11 mouse cellular contexts compared by ENCODE assay signal in the genomic region with DNA sequence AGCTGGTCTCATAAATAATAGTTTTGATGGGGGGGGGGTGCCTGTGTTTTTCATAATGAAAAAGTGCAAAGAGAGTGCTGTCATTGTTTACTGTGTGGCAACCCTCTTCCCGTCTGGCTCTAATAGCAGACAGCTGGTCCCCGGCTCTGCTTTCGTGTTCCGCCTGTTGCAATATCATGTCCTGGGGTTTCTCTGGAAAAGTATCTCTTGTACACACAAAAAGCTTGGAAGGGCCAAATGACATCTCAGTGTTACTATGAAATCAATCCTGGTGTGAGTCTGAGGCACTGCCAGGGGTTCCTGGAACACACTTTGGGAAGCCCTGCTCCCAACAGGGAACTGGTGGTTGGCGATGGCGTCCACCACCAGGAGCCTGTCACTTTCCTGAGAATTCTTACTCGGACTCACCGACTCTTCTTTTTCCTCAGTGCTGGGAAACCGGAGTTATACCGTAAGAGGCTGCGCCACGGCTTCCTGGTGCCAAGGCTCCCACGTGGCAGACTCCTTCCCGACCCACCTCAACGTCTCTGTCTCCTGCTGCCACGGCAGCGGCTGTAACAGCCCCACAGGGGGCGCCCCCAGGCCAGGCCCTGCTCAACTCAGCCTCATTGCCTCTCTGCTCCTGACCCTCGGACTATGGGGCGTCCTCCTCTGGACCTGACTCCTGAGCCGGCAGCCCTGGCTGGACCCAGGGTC. TPM values are rescaled to one million over a fixed set of nuclear protein-coding genes. Genes with fewer than 3 reads are reported as not detected.
DNase-seq lines count a peak whose midpoint lies in the region; ATAC-seq and TF ChIP-seq lines count a peak whose summit lies in the region.
"Had no signal": no experiment of that assay in that cellular context is flagged by ENCODE, and none has a peak within 500 bp of the region (broad histone marks: within the 10 kb centered on the region; RNA-seq: fewer than 3 reads in every experiment).

No protein-coding gene starts in this region.

- peak; percentile 47 to 55 for DNase-seq in cerebellum, adult 2 months
- DNase-seq in cerebellum, postnatal 4 days (ENCODE audit: low spot score in 2 of 2) = no peak
- peak; percentile 63 for DNase-seq in left cerebral cortex, postnatal 4 days
- no peak for DNase-seq in left cerebral cortex, adult 18-20 months (ENCODE audit: low spot score in 2 of 2)
- DNase-seq in limb, embryonic 14.5 days (ENCODE audit: low spot score) = no peak
- no peak for DNase-seq in urinary bladder, adult 2 months (ENCODE audit: low spot score)
- no peak for DNase-seq in thymus, postnatal 10 days (ENCODE audit: low spot score in 2 of 2)

- H3K9me3 ChIP-seq in embryonic facial prominence, embryonic 15.5 days (replicated peaks) = no peaks in the 10 kb centered on the region
- H3K9me3 ChIP-seq in limb, embryonic 14.5 days (ENCODE audit: control insufficient read depth, low read length) = no peaks in the 10 kb centered on the region

- H3K27me3 ChIP-seq in cerebellum, adult 2 months (ENCODE audit: control insufficient read depth, insufficient read depth, low read length) = no peaks in the 10 kb centered on the region
- no peaks in the 10 kb centered on the region for H3K27me3 ChIP-seq in embryonic facial prominence, embryonic 15.5 days
- H3K27me3 ChIP-seq in limb, embryonic 14.5 days (ENCODE audit: control insufficient read depth, insufficient read depth, low read length) = no peaks in the 10 kb centered on the region

- H3K4me2 ChIP-seq in embryonic facial prominence, embryonic 15.5 days (replicated peaks) = peak overlapping the region; percentile 35
- H3K4me2 ChIP-seq in limb, embryonic 14.5 days (replicated peaks; ENCODE audit: low read depth, low read length, severe bottlenecking) = 0 out of 2 replicates have a peak overlapping the region, but pooled peaks have one; percentile 2
- H3K4me2 ChIP-seq: limb, embryonic 12.5 days had no signal

- H3K4me3 ChIP-seq in cerebellum, adult 2 months (replicated peaks; ENCODE audit: insufficient read depth, low read depth, low read length) = no peak overlapping the region
- peak overlapping the region; percentile 4; the same call in 1 of the 2 replicates for H3K4me3 ChIP-seq in embryonic facial prominence, embryonic 15.5 days (replicated peaks)
- no peak overlapping the region for H3K4me3 ChIP-seq in limb, embryonic 14.5 days (replicated peaks; ENCODE audit: low read length)
- H3K4me3 ChIP-seq: limb, embryonic 12.5 days had no signal

- no peaks in the 10 kb centered on the region for H3K36me3 ChIP-seq in embryonic facial prominence, embryonic 15.5 days
- H3K36me3 ChIP-seq in limb, embryonic 14.5 days (ENCODE audit: control insufficient read depth, insufficient read depth, low read length) = no peaks in the 10 kb centered on the region
- H3K36me3 ChIP-seq: limb, embryonic 12.5 days had no signal

- no peak; the same call in 1 of the 2 replicates for ATAC-seq in embryonic facial prominence, embryonic 15.5 days (ENCODE audit: insufficient number of reproducible peaks, low FRiP score, low TSS enrichment, low read depth)
- ATAC-seq in limb, embryonic 14.5 days (ENCODE audit: low FRiP score, low read depth) = no peak

- H3K9ac ChIP-seq in embryonic facial prominence, embryonic 15.5 days = no peak overlapping the region
- H3K9ac ChIP-seq in limb, embryonic 14.5 days (ENCODE audit: low read depth, low read length, severe bottlenecking) = no peak overlapping the region
- H3K9ac ChIP-seq: limb, embryonic 12.5 days had no signal

- no peak overlapping the region for H3K27ac ChIP-seq in cerebellum, adult 2 months (ENCODE audit: insufficient read depth, low read length)
- peak overlapping the region; percentile 60 for H3K27ac ChIP-seq in embryonic facial prominence, embryonic 15.5 days (replicated peaks)
- H3K27ac ChIP-seq in limb, embryonic 14.5 days (replicated peaks; ENCODE audit: low read depth, low read length) = no peak overlapping the region
- H3K27ac ChIP-seq: limb, embryonic 12.5 days had no signal

- intact Hi-C loops in left cerebral cortex, postnatal 4 days (cut with DNase I) = no loop called here

- TF ChIP-seq POLR2A in cerebellum, adult 2 months (IDR thresholded peaks at IDR 0.05; ENCODE audit: borderline replicate concordance, insufficient read depth, low read length) = no peak
- no peak for TF ChIP-seq POLR2A in limb, embryonic 14.5 days (IDR thresholded peaks at IDR 0.05; ENCODE audit: borderline replicate concordance, extremely low read depth, insufficient read depth, insufficient read length)

- 10% methylated on average over 21 of the region's 21 CpGs for WGBS in cerebellum, adult 2 months
- WGBS in embryonic facial prominence, embryonic 15.5 days = 20% methylated on average over 21 of the region's 21 CpGs
- WGBS in limb, embryonic 14.5 days = 40% methylated on average over 20 of the region's 21 CpGs

- TF ChIP-seq CTCF in cerebellum, adult 2 months (IDR thresholded peaks at IDR 0.05; ENCODE audit: borderline replicate concordance, insufficient read depth, low read depth, low read length) = no peak; the same call in 1 of the 2 replicates

- peaks cover 22% of the 10 kb centered on the region for H3K4me1 ChIP-seq in cerebellum, adult 2 months (ENCODE audit: control insufficient read depth, insufficient read depth, low read length)
- peaks cover 10% of the 10 kb centered on the region for H3K4me1 ChIP-seq in embryonic facial prominence, embryonic 15.5 days
- H3K4me1 ChIP-seq in limb, embryonic 14.5 days (ENCODE audit: control insufficient read depth, insufficient read depth, low read length) = no peaks in the 10 kb centered on the region
- H3K4me1 ChIP-seq: limb, embryonic 12.5 days had no signal

RNA-seq across cellular contexts. Expression of a gene that starts 6.9 kb away (rescaled TPM):
- polyA plus RNA-seq in cerebellum, adult 2 months (2012; rRNA removed) = 285 and 312 TPM in 2 replicates
- total RNA-seq in left cerebral cortex, postnatal 4 days (2021) = 100 to 1,000 TPM; 332 to 353 TPM
- 100 to 1,000 TPM; 207 to 219 TPM for total RNA-seq in left cerebral cortex, adult 18-20 months (2021)
- 7.5 and 8.0 TPM in 2 replicates for polyA plus RNA-seq in embryonic facial prominence, embryonic 15.5 days (2015; fragmentation: Nextera tagmentation; extraction: Ambion mirVana)
- polyA plus RNA-seq in limb, embryonic 14.5 days (2012; rRNA removed) = 19.5 and 21.1 TPM in 2 replicates
- polyA plus RNA-seq in limb, embryonic 14.5 days (2014; fragmentation: Nextera tagmentation; extraction: Ambion mirVana) = 1.7 and 2.1 TPM in 2 replicates
- 10.0 and 19.2 TPM in 2 replicates for polyA plus RNA-seq in urinary bladder, adult 2 months (2012; rRNA removed)
- total RNA-seq: neutrophil, adult 5-6 weeks had no signal

RNA-seq across cellular contexts. Expression of a gene that starts 12.7 kb away (rescaled TPM):
- polyA plus RNA-seq in cerebellum, adult 2 months (2012; rRNA removed) = 0.79 and 0.97 TPM in 2 replicates
- 1 to 10 TPM; 1.0 to 1.2 TPM for total RNA-seq in left cerebral cortex, postnatal 4 days (2021)
- 1 to 10 TPM in 1 of 2 experiments, under 1 TPM in 1; 0.59 to 1.5 TPM for total RNA-seq in left cerebral cortex, adult 18-20 months (2021)
- 8.8 and 12.6 TPM in 2 replicates for polyA plus RNA-seq in embryonic facial prominence, embryonic 15.5 days (2015; fragmentation: Nextera tagmentation; extraction: Ambion mirVana)
- 8.3 and 8.4 TPM in 2 replicates for polyA plus RNA-seq in limb, embryonic 14.5 days (2012; rRNA removed)
- polyA plus RNA-seq in limb, embryonic 14.5 days (2014; fragmentation: Nextera tagmentation; extraction: Ambion mirVana) = 3.9 and 7.5 TPM in 2 replicates
- 18.8 and 28.9 TPM in 2 replicates for polyA plus RNA-seq in urinary bladder, adult 2 months (2012; rRNA removed)
- polyA plus RNA-seq: testis, adult 2 months had no signal

RNA-seq across cellular contexts. Expression of a gene that starts 22.9 kb away (rescaled TPM):
- polyA plus RNA-seq in cerebellum, adult 2 months (2012; rRNA removed) = not detected in 2 replicates
- total RNA-seq in left cerebral cortex, postnatal 4 days (2021) = not detected
- under 1 TPM in 1 of 2 experiments, not detected in 1; 0.37 TPM for total RNA-seq in left cerebral cortex, adult 18-20 months (2021)
- polyA plus RNA-seq in embryonic facial prominence, embryonic 15.5 days (2015; fragmentation: Nextera tagmentation; extraction: Ambion mirVana) = 0.21 TPM in 1 of 2 replicates, not detected in the other
- polyA plus RNA-seq in limb, embryonic 14.5 days (2012; rRNA removed) = 0.06 TPM in 1 of 2 replicates, not detected in the other
- polyA plus RNA-seq in limb, embryonic 14.5 days (2014; fragmentation: Nextera tagmentation; extraction: Ambion mirVana) = not detected in 2 replicates
- 0.03 TPM in 1 of 2 replicates, not detected in the other for polyA plus RNA-seq in urinary bladder, adult 2 months (2012; rRNA removed)
- polyA plus RNA-seq: limb, embryonic 12.5 days had no signal

RNA-seq across cellular contexts. Expression of a gene that starts 31.8 kb away (rescaled TPM):
- 68.5 and 68.6 TPM in 2 replicates for polyA plus RNA-seq in cerebellum, adult 2 months (2012; rRNA removed)
- 100 to 1,000 TPM; 105 to 108 TPM for total RNA-seq in left cerebral cortex, postnatal 4 days (2021)
- total RNA-seq in left cerebral cortex, adult 18-20 months (2021) = 10 to 100 TPM; 47.7 to 49.3 TPM
- 65.9 and 69.2 TPM in 2 replicates for polyA plus RNA-seq in embryonic facial prominence, embryonic 15.5 days (2015; fragmentation: Nextera tagmentation; extraction: Ambion mirVana)
- polyA plus RNA-seq in limb, embryonic 14.5 days (2012; rRNA removed) = 67.8 and 77.5 TPM in 2 replicates
- 29.6 and 33.3 TPM in 2 replicates for polyA plus RNA-seq in limb, embryonic 14.5 days (2014; fragmentation: Nextera tagmentation; extraction: Ambion mirVana)
- 10.0 and 10.7 TPM in 2 replicates for polyA plus RNA-seq in urinary bladder, adult 2 months (2012; rRNA removed)
- total RNA-seq: neutrophil, adult 5-6 weeks had no signal

RNA-seq across cellular contexts. Expression of a gene that starts 37.3 kb away (rescaled TPM):
- polyA plus RNA-seq in cerebellum, adult 2 months (2012; rRNA removed) = not detected in 2 replicates
- total RNA-seq in left cerebral cortex, postnatal 4 days (2021) = not detected
- not detected for total RNA-seq in left cerebral cortex, adult 18-20 months (2021)
- polyA plus RNA-seq in embryonic facial prominence, embryonic 15.5 days (2015; fragmentation: Nextera tagmentation; extraction: Ambion mirVana) = 0.62 and 0.72 TPM in 2 replicates
- not detected in 2 replicates for polyA plus RNA-seq in limb, embryonic 14.5 days (2012; rRNA removed)
- polyA plus RNA-seq in limb, embryonic 14.5 days (2014; fragmentation: Nextera tagmentation; extraction: Ambion mirVana) = 0.19 TPM in 1 of 2 replicates, not detected in the other
- polyA plus RNA-seq in urinary bladder, adult 2 months (2012; rRNA removed) = not detected in 2 replicates
- total RNA-seq: neutrophil, adult 5-6 weeks had no signal

Comparison
In these comparisons a context has a peak if more than half of its experiments do, and no peak if none do; other contexts are left out.
1. DNase-seq: peak in cerebellum, adult 2 months (2 of 2) and left cerebral cortex, postnatal 4 days (single experiment); none in cerebellum, postnatal 4 days (0 of 2), left cerebral cortex, adult 18-20 months (0 of 2), limb, embryonic 14.5 days (single experiment), urinary bladder, adult 2 months (single experiment) and thymus, postnatal 10 days (0 of 2).
2. RNA of a gene that starts 6.9 kb away (polyA plus RNA-seq): 285 to 312 TPM in cerebellum, adult 2 months; 1.7 to 21.1 TPM in limb, embryonic 14.5 days, 10.0 to 19.2 TPM in urinary bladder, adult 2 months and 7.5 to 8.0 TPM in embryonic facial prominence, embryonic 15.5 days; every median in the first group is over 10 times any median in the second.